Mouse (Mus musculus) intestine, embryonic 14.5 days (tissue): ENCODE measurements at regions not wholly inside any gene's neighbourhood (a gene's known extent, or its start where the extent isn't known, plus 50 kb on each side); places are given as distances from the start of the nearest gene placed in this dataset.

Experiments
- ATAC-seq: fragments of 200-750 bp; cut with Nextera tagmentation; replicated peaks from 2 replicates; pipeline ENCODE4 v1.8.0; 2017; ENCODE audit warnings: low read depth, moderate number of reproducible peaks, moderate TSS enrichment, moderate library complexity; ENCODE audit not compliant: low FRiP score, low TSS enrichment
- DNase-seq: peaks from one replicate; pipeline ENCODE4 v3.0.0-alpha.2; 2018; ENCODE audit warnings: low spot score
- H3K27ac ChIP-seq: fragments of 300-500 bp; sonication (generic); 2 replicates; pipeline ENCODE4 v1.5.1; 2014; ENCODE audit warnings: low read depth, mild to moderate bottlenecking, control low read depth
- H3K27me3 ChIP-seq: fragments of 300-500 bp; sonication (generic); replicated peaks from 2 replicates; pipeline ENCODE4 v1.6.1; 2014; ENCODE audit warnings: low read length, control low read depth; ENCODE audit not compliant: control insufficient read depth, insufficient read depth
- H3K36me3 ChIP-seq: fragments of 300-500 bp; sonication (generic); 2 replicates; pipeline ENCODE4 v1.6.1; 2014; ENCODE audit warnings: low read length, control low read depth; ENCODE audit not compliant: control insufficient read depth, insufficient read depth
- H3K4me1 ChIP-seq: fragments of 300-500 bp; sonication (generic); replicated peaks from 2 replicates; pipeline ENCODE4 v1.6.1; 2014; ENCODE audit warnings: low read length, control low read depth, mixed read lengths; ENCODE audit not compliant: control insufficient read depth, insufficient read depth
- H3K4me2 ChIP-seq: fragments of 300-500 bp; sonication (generic); 2 replicates; pipeline ENCODE4 v1.6.1; 2014; ENCODE audit warnings: low read length
- H3K4me3 ChIP-seq: fragments of 300-500 bp; sonication (generic); 2 replicates; pipeline ENCODE4 v1.5.1; 2014; ENCODE audit warnings: low read depth, low read length, control low read depth, mixed read lengths
- H3K9ac ChIP-seq: fragments of 300-500 bp; sonication (generic); 2 replicates; pipeline ENCODE4 v1.6.1; 2014; ENCODE audit warnings: mild to moderate bottlenecking, low read length
- H3K9me3 ChIP-seq: fragments of 300-500 bp; sonication (generic); 2 replicates; pipeline ENCODE4 v1.6.1; 2016; ENCODE audit warnings: low read length, control low read depth; ENCODE audit not compliant: control insufficient read depth
- WGBS: fragments of 180-500 bp; shearing (Covaris S2); extraction: QIAGEN DNeasy Blood & Tissue Kit; methylation state at CpG from one replicate; pipeline ENCODE4 v1.1.7; 2014; 5-methylcytosine and 5-hydroxymethylcytosine counted together

DNA sequence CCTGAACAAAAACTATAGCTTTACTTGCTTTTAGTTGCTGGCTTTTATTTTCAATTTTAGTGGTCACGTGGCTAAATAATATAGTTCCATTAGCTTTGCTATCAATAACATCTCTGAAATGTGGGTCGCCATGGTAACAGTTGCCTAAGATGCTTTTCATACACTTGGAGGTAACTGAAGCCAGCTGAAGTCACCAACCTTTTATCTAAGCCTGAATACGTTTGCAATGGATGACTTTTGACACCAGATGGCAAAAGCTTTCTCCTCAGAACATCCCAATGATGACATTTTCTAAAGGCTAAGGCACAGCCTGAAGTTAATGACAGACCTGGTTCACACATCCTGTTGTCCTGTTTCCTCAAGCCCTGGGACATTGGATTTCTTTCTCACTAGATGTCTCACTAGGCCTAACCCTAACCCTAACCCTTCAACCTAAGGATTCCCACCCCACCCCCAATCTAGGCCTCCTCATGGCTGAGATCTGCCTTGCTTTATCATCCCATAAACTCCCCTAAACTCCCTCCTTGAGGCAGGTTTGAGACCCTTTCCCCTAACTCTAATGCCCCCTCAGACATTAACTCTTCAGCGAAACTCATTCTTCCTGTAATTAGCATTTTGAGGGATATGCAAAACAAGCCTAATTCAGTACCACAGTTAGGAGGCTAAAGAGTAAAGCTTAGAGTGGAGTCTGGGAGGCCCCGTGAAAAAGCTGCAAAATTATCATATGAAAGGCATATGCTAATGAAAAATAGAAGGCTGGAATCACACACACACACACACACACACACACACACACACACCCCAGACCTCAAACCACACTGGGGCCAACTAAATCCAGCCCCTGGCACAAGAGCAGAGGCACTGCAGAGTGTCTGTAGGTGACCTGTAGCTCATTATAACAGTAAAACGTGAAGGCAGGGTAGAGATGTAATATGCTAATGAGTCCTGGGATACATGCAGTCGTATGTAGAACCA lies 80.1 kb upstream of the H2afz start:
- ATAC-seq (no peak), DNase-seq (no peak)
- no peak overlapping the region for H3K4me2 ChIP-seq
- H3K4me1 ChIP-seq: no peaks in the 10 kb centered on the region
- H3K27ac ChIP-seq: no peak overlapping the region
- WGBS: 62% methylated on average over 7 of the region's 7 CpGs
- no peaks in the 10 kb centered on the region for H3K9me3 ChIP-seq
- no peak overlapping the region for H3K4me3 ChIP-seq
- peaks cover 8% of the 10 kb centered on the region for H3K27me3 ChIP-seq
- H3K36me3 ChIP-seq: no peaks in the 10 kb centered on the region
- no peak overlapping the region for H3K9ac ChIP-seq

DNA sequence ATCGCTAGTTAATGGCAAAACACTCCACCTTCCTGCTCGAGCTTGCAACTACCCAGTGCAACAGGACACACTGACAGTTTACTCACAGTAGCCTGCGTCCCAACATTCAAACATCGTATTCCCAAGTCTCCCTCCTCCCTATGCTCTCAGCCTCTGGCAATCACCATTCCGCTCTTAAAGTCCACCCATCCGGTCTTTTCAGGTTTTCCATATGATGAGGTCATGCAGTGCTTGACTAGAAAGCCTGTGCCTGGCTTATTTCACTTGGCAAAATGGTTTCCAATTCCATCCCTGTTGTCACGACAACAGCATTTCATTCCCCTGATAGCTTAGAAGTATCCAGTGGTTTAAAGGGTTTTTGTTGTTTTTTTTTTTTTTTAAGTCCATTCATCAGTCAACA lies 79.1 kb upstream of the H2afz start:
- Histone ChIP-seq H3K4me2 (no peak overlapping the region), H3K4me3 (no peak overlapping the region), H3K9ac (no peak overlapping the region), H3K27me3 (no peaks in the 10 kb centered on the region; the same call in 1 of the 2 replicates), H3K9me3 (no peaks in the 10 kb centered on the region), H3K36me3 (no peaks in the 10 kb centered on the region), H3K4me1 (no peaks in the 10 kb centered on the region), H3K27ac (no peak overlapping the region)
- DNase-seq: no peak
- 44% methylated on average over 7 of the region's 7 CpGs for WGBS
- no peak for ATAC-seq

DNA sequence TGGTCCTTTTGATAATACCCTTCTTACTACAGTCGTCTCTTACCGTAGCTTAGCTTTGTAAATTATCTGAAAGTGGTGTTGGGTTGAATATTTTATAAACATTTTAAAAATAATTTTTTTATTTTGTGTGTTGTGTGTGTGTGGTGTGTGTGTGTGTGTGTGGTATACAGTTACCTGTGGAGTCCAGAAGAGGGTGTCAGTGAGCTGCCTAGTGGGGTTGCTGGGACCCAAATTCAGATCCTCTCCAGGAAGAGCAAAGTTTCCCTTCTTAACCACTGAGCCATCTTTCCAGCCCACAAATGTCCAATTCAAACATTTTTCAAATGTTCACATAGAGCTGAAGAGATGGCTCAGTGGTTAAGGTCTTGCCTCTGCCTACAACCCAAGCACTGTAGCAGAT lies 78.4 kb upstream of the H2afz start:
- no peak for ATAC-seq
- H3K27me3 ChIP-seq: no peaks in the 10 kb centered on the region
- H3K27ac ChIP-seq: no peak overlapping the region
- no peak overlapping the region for H3K9ac ChIP-seq
- H3K4me1 ChIP-seq: no peaks in the 10 kb centered on the region
- no peaks in the 10 kb centered on the region for H3K36me3 ChIP-seq
- no peaks in the 10 kb centered on the region for H3K9me3 ChIP-seq
- H3K4me2 ChIP-seq: no peak overlapping the region
- WGBS: 78% methylated on average over 2 of the region's 2 CpGs
- no peak for DNase-seq
- H3K4me3 ChIP-seq: no peak overlapping the region

DNA sequence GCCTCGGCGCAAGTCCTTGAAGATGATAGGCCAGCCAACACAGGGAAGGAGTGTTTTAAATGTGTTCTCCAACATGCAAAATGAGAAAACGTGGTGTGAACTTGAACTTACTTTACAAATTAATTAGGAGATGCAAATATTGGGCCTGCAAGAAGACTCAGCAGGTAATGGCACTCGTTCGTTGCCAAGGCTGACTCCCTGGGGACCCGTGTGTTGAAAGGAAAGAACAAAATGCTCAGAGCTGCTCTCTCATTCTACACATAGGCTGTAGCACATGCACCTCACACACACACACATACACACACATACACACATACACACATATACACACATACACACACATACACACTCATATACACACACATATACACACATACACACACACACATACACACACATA lies 74.6 kb upstream of the H2afz start:
- Histone ChIP-seq H3K9ac (no peak overlapping the region), H3K36me3 (no peaks in the 10 kb centered on the region), H3K4me2 (no peak overlapping the region), H3K27ac (no peak overlapping the region), H3K27me3 (no peaks in the 10 kb centered on the region), H3K9me3 (no peaks in the 10 kb centered on the region), H3K4me1 (no peaks in the 10 kb centered on the region), H3K4me3 (no peak overlapping the region)
- DNase-seq (no peak), ATAC-seq (no peak)
- WGBS: 83% methylated on average over 6 of the region's 6 CpGs

DNA sequence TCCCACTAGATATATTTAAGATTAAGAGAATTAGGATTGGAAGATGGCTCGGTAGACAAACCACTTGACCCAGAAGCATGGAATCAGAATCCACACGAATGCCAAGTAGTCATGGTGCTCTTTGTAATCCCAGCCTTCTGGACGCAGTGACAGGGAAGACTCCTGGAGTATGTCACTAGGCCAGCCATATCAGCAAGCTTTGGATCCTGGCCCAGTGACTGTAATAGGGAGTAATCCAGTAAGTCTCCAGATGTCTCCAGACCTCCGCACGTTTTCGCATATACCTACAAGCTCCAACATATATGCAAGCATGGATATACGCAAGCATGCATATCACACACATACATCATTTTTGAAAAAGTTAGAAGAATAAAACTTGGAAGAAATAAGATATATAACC lies 73.9 kb upstream of the H2afz start:
- Histone ChIP-seq H3K4me2 (no peak overlapping the region), H3K27me3 (no peaks in the 10 kb centered on the region), H3K9ac (no peak overlapping the region), H3K4me3 (no peak overlapping the region), H3K4me1 (no peaks in the 10 kb centered on the region), H3K36me3 (no peaks in the 10 kb centered on the region), H3K9me3 (no peaks in the 10 kb centered on the region), H3K27ac (no peak overlapping the region)
- ATAC-seq (no peak), DNase-seq (no peak)
- 76% methylated on average over 7 of the region's 7 CpGs for WGBS

DNA sequence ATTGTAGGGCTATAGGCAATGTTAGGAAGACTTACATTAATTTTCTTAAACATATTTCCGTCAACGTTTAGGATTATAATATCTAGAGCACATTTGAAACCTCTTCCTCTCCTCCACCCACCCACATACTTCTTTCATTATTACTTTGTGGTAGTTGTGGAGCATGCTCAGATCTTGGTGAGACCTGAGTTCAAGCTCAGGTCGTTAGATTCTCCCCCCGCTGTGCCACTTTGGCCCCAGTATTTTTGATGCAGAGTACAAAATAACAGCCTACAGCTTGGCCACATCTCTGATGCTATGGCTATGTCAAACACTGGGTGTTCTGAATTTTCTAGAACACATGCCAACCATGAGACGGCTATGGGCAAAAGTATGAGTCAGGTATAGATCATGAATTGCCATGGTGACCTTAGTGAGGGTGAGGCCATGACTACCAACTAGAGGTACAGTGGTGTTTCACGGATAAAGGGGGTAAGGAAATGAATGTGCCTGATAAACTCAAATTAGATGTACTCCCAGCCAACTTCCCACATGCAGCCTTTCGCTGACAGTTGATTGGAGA lies 68.5 kb upstream of the H2afz start:
- H3K4me3 ChIP-seq: no peak overlapping the region
- H3K9ac ChIP-seq: no peak overlapping the region
- no peak overlapping the region for H3K4me2 ChIP-seq
- DNase-seq: no peak
- no peaks in the 10 kb centered on the region for H3K4me1 ChIP-seq
- H3K27ac ChIP-seq: no peak overlapping the region
- ATAC-seq: no peak
- no peaks in the 10 kb centered on the region for H3K27me3 ChIP-seq
- H3K36me3 ChIP-seq: no peaks in the 10 kb centered on the region
- 90% methylated on average over 7 of the region's 7 CpGs for WGBS
- no peaks in the 10 kb centered on the region for H3K9me3 ChIP-seq

DNA sequence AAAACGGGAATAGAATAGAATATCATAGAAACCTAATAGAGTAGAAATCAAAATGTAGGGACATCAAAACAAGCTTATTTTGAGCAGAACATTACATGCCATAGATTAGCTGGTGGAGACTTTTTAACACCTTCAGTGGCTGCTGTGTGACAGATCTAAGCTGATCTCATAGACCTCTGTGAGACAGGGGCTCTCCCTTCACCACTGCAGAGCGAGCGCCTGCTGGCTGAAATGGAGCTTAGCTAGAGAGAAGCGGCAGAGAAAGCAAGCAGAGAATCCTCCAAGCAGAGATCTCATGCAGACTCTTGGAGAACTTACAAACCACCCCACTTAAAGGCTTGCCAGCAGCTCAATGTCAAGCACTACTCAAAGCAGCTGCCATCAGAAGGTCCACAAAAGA lies 65.5 kb upstream of the H2afz start:
- H3K27me3 ChIP-seq: no peaks in the 10 kb centered on the region
- no peak for ATAC-seq
- H3K9ac ChIP-seq: no peak overlapping the region
- H3K36me3 ChIP-seq: no peaks in the 10 kb centered on the region
- no peak overlapping the region for H3K4me2 ChIP-seq
- 77% methylated on average over 4 of the region's 4 CpGs for WGBS
- DNase-seq: no peak
- no peaks in the 10 kb centered on the region for H3K9me3 ChIP-seq
- no peak overlapping the region for H3K27ac ChIP-seq
- H3K4me1 ChIP-seq: no peaks in the 10 kb centered on the region
- no peak overlapping the region for H3K4me3 ChIP-seq

DNA sequence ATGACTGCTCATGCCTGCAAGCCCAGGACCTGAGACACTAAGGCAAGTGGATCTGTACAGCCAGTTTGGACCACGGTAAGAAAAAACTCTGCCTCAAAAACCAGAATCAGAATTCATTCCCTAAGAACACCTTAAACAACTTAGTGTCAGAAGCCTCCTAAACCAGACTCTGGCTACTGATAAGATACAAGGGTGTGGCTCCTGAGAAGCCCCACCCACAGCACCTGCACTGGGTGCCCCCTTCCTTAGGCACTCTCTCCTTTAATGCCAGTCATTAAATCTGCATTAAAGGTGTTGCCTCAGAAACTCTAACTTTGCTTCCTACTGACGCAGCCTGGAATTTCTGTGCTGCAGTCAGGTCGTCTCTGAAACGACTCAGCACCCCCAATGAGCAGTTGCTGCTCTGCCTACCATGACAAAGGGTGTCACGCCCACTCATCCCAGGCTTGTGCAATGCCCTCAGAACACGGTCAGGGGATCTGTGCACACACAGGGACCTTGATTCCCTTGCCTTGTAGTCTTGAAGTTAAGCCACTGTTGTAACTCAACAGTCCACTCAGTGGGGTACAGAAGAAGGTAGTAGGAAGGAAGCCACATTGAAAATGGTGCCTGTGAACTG lies 62.8 kb upstream of the H2afz start:
- ATAC-seq (no peak), DNase-seq (no peak)
- no peaks in the 10 kb centered on the region for H3K9me3 ChIP-seq
- no peaks in the 10 kb centered on the region for H3K36me3 ChIP-seq
- no peaks in the 10 kb centered on the region for H3K27me3 ChIP-seq
- no peak overlapping the region for H3K27ac ChIP-seq
- no peak overlapping the region for H3K4me2 ChIP-seq
- WGBS: 53% methylated on average over 6 of the region's 6 CpGs
- H3K4me1 ChIP-seq: no peaks in the 10 kb centered on the region
- no peak overlapping the region for H3K4me3 ChIP-seq
- H3K9ac ChIP-seq: no peak overlapping the region
